Mouse (Mus musculus) mesoderm, embryonic 11.5 days (tissue): ENCODE measurements around the gene P2rx4.
A peak's percentile ranks its signal among the peaks of the same experiment; 100 is the strongest.

Experiments used
- DNase-seq: peaks from one replicate; pipeline ENCODE4 v3.0.0-alpha.2; 2012; ENCODE audit warnings: low read depth, low spot score

Gene P2rx4

DNA sequence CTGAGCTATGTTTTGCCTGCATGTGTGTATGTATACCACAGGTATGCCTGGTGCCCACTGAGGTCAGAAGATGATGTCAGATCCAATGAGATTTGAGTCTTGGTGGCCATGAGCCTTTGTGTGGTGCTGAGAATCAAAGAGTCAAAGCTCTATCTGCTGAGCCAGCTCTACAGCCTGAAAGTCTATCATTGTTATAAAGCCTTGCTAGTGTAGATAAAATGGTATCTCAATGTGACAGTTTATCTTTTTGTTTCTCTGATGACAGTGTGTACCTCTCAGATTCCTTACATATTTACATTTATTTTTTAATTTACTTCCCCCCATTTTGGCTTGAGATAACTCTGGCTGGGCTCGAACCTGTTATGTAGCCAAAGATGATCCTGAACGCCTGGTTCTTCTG lies 3.8 kb upstream of the P2rx4 start:
- DNase-seq = no peak

DNA sequence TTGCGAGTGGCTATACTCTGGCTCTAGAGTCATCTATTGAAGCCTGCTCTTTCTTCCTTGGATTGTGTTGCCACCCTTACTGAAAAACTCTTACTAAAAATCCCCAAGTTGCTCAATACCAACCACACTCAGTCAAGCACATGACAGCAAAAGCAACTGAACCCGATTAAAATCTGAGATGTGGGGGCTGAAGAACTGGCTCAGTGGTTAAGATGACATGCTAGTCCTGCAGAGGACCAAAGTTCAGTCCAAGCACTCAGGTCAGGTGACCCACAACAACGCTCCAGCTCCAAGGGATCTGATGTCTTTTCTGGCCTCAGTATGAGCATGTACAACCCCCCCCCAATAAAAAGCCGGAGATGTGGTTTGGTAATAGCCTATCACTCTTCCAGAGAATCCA lies 2.8 kb upstream of the P2rx4 start:
- DNase-seq = no peak

DNA sequence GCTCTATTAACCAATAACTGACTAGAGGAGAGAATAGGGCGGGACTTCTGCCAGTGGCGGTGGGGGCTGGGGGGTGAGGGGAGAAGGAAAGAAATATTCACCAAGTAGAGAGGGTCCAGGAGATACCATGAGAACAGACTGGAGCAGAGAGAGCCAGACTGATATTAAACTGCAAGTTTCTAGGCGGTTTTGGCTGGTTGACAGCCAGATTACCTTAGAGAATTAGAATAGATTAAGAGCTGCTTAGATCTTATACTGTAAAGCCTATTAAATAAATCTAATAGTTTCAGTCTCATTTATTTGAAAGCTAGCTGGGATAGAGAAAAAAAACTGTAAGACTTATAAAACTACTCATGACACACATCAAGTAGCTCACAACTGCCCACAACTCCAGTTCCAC lies 2.2 kb upstream of the P2rx4 start:
- DNase-seq = no peak

DNA sequence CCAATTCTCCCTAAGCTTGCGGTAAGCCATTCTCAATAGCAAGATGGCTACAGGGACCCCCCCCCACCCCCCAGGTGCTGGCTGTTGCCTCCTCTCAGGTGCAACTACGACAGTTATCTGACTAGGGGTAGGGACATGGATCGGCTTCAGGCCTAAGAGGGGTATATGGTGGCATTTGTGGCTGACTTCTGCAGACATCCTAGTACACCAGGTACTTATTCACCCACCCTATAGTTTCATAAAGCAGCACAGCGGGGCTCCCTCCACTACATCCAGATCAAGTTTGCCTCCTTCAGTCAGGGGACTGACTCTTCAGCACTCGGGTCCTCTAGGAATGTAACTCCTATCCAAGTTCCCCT lies 448 bp upstream of the P2rx4 start:
- DNase-seq = no peak

DNA sequence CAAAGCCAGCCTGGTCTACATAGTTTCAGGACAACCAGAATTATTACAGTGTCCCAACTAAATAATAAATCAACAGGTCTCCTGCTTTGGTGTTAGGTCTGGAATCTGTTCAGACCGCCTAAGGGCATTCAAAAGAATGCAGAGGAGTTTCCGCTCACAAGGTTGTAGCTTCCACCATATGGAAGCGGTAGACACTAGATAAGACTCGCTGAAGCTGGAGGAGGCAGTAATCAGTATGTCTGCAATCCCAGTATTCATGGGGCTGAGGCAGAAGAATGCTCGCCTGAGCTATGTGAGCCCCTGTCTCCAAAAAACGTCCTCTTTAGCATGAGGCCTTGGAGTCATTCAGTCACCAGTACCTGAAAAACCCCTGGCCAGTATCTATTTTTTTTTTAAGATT lies 1.5 kb downstream of the P2rx4 start:
- DNase-seq = peak; percentile 18

DNA sequence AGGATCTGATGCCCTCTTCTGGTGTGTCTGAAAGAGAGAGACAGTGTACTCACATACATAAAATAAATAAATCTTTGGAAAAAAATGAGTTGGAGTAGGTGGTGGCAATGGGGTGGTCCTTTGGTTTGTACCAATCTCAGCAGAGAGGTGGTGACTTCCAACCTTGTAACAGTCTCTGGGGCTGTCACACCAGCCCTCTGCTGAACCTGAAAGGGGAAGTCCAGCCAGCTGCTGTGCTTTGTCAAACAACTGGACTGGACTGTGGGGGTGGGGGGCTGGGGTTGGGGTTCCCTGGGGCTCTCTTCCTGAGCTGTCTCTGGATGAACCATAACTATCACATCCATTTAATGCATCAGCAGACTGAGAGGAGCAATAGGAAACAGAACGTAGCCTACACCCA lies 8.4 kb downstream of the P2rx4 start:
- no peak for DNase-seq

DNA sequence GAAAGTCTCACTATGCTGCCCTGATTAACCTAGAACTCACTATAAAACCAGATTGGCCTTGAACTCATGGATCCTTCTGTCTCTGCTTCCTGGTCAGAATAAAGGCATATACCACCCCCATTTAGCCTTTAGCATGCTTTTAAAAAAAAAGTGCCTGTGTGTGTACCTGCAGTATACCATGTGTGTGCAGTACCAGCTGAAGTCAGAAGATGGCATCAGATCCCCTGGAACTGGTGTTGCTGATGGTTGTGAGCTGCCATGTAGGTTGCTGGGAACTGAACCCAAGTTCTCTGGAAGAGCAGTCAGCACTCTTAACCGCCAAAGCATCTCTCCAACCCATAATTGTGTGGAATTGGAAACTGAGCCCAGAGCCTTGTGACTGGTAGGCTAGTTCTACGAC lies 9.4 kb downstream of the P2rx4 start:
- DNase-seq = no peak

DNA sequence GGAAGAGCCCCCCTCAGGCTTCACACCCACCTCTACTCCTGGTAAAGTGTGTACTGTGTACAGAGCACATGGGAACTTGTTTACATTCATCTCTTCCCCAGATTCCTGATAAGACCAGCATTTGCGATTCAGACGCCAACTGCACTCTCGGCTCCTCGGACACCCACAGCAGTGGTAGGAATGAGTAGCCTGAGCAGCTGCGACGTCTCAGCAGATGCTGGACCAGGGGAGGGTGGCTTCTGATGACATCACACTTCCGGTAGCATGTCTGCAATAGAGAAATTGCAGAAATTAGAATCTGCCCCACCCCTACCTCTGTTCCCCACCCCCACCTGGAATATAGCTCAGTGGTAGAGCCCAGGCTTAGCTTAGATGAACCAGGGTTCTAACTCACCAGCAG lies 11.1 kb downstream of the P2rx4 start:
- DNase-seq = no peak

DNA sequence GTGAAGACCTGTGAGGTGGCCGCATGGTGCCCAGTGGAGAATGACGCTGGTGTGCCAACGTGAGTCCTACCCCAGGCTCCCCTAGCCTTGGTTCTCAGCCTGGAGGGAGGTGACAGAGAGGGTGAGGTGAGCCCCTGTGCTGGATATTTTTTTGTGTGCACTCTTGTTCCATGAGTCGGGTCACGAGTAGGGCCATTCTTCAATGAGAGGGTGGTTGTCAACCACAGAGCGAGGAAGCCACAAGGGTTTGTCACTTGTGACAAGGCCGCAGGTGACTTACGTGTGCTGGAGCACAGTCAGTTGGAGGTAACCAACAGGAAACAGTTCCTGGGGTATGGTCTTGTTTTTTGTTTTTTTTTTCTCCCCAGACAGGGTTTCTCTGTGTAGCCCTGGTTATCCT lies 11.8 kb downstream of the P2rx4 start:
- DNase-seq = no peak

DNA sequence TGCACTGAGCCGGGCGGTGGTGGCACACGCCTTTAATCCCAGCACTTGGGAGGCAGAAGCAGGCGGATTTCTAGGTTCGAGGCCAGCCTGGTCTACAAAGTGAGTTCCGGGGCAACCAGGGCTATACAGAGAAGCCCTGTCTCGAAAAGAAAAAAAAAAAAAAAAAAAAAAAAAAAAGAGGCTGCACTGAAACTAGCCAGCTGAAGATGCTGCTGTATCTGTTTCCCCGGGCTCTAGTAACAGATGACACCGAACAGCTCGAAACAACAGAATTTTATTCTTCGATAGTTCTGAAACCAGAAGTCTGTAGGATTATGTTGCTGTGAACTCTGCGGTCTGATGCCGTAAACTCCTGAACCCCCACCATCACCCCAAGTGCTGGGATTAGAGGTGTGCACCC lies 18.1 kb downstream of the P2rx4 start:
- no peak for DNase-seq

DNA sequence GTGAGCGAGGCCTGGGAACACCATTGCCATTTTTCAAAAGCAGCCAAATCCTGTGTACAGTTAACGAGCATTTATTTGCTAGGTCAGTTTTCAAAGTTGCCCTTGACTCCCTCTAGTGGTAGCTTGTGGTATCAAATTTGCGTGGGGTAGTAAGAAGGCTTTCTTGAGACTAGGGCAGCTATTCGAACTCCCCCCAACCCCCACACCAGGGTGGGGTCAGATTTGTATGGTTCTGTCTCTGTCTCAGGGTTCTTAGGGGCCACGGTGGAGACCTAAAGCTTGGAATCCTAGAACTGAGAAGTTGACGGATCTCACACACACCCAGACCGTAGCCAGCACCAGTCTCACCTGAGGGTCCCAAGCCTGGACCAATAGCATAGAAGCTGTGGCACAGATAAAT lies 18.7 kb downstream of the P2rx4 start:
- DNase-seq = peak; percentile 87

DNA sequence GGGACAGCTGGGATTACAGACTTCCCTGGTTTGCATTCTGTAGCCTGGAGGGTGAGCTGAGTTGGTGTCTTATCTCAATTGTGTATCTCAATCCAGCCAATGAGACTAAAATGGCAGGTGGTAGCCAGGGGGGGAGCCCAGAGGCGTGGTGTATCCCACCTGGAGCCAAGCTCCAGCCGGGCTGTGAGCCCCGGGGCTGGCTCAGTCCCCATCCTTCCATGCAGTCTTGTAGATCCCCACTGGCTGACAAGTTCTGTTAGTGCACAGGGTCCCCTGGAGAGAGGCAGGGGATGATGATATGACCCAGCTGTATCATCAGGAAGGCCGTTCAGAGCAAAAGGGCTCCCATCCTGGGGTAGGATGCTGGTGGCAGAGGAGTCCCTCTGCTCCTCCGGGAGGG lies 19.3 kb downstream of the P2rx4 start:
- no peak for DNase-seq

DNA sequence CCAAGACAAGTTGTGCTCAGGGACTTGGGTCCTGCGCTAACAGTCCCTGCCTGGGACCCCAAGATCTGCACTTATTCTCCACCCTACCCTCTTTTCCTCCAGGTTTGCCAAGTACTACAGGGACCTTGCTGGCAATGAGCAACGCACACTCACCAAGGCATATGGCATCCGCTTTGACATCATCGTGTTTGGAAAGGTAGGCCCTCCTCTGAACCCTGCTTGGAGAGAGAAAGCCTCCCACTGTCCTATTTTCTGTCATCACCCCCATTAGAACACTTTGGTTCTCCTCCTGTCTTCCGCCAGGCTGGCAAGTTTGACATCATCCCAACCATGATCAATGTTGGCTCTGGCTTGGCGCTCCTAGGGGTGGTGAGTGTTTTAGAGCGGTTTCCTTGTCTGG lies 19.8 kb downstream of the P2rx4 start:
- no peak for DNase-seq

DNA sequence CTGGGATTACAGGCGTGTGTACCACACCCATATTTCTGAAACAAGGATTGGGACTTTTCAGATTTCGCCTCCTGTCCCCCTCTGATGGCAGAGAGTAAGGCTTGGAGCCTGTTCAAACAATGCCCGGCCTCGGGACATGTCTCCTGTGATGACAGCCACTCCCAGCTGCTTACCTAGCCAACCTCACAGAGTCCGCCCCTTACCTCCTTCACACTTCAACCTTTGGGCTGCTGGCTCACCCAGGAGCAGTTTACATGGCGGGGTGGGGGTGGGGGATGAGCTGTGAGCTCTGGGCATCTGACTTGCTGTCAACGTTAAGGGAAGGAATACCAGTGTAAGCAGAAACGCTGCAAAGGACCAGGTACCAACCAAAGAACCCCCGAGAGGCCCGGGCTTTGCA lies 23.4 kb downstream of the P2rx4 start:
- no peak for DNase-seq

DNA sequence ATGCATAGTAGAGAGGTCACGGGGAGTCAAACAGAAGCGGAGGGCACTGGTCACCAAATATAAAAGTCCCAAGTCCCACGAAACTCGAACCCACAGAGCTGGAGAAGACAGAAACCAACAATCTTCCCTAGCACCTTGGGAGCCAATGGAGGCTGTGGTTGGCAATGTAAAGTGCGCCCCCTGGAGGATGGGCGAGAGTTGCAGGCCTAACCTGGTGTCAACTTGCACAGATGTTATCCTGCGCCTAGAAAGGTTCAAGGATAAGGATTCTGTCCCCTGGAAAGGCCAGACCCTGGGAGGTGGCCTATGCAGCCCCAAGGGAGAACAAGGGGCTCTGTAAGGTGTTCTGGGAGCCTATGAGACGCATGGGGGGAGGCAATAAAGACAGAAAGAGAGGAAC lies 24.0 kb downstream of the P2rx4 start:
- peak; percentile 48 for DNase-seq

DNA sequence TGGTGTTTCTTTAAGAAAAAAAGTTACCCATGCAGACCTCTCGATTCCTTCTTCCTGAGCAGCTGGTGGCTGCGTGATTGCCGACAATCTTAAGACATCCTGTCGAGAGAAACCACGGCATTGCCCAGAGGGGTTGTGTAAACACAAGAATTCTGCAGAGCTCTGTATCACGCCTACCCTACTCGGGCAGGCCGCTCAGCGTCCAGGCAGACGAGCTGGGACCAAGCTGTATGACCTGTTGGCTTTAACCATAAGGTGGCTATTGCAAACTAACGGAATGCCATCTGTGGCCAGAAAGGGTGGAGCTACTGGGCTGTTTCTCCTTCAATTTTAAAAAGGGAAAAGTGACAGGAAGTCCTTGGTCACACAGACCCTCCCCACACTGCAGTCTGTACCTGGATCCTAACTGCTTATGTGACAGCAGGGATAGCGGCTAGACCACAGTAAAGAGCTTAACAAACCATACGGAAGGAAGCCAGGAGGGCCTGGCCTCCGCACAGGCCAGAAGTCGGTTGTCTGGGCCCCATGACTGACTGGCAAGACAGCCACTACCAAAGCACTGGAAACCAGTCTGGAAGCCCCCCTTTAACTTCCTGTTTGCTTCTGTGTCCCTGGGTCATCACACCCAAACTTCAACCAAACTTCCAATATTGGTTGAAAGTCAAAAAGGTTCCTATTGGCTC lies 24.8 kb downstream of the P2rx4 start:
- DNase-seq = peak; percentile 29

DNA sequence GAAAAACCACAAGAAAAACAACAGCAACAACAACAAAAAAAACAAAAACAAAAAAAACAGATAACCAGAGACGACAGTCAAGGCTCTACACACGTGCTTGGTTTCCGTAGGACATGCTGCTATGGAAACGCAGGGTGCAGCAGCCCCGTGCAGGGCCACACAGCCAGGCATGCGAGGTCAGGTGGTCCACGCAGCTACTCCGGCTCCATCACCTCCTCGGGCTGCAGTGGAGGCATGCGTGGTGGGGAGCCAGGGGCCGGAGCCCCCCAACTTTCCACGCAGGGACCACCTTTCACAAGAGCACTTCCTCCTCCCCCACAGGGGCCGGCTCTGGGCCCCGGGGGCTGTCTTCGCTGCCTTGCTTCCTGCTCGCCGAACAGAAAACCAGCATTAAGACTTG lies 26.5 kb downstream of the P2rx4 start:
- no peak for DNase-seq

DNA sequence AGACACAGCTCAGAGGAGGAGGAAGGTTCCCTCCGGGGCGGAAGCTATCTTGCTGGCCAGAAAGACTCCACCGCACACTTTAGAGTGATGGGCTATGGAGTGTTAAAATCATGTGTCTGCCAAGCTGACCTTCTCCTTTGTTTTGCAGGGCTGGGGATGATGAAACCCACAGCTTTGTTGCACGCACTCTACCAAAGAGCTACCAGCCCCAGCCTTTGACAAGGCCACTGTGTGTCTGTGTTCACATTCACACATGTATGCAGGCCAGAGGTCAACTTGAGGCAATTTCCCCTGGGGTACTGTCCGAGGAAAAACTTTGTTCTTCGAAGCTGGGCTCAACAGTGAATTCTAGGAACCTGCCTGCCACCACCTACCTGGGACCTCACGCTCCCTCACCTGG lies 28.5 kb downstream of the P2rx4 start:
- DNase-seq = no peak

DNA sequence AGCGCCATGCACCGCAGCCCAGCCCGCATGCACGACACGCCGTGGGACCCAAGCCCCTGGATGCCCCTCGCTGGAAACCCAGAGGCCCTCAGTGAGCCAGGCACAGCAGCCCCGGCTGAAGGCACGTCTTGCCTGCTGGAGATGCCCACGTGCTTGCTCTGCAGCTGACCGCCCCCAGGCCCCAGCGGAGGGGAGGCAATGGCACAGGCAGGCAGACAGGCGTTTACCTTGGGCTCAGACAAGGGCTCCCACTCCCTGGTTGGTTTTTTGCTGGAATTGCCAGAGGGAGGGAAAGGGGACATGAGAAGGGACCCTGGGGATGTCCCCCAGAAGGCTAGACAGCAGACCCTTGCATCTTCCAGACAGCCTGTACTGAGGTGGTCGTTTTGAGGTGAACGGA lies 29.4 kb downstream of the P2rx4 start:
- DNase-seq = no peak

DNA sequence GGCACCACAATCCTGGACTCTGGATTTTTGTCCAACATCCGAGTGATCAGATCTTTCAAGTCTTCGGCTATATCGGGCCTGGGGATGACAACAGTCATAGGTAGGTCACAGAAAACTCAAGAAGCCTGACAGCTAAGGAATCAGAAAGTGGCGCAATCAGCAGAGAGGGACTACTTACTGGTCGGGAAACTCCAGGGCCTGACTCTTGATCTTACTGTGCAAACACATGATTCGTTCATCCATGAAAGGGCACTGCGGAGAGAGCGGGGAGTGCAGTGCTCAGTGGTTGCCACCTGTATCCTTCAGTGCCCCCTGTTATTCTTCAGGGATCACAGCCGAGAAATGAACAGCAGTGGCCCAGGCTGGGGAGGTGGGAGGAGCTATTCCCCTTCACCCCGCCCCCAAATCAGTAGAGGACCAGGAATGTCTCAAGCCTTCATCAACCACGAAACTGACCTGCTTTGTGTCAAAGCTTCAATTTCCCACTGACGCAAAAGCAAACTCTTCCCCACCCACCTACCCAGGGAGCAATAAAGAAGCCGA lies 36.6 kb downstream of the P2rx4 start:
- no peak for DNase-seq

DNA sequence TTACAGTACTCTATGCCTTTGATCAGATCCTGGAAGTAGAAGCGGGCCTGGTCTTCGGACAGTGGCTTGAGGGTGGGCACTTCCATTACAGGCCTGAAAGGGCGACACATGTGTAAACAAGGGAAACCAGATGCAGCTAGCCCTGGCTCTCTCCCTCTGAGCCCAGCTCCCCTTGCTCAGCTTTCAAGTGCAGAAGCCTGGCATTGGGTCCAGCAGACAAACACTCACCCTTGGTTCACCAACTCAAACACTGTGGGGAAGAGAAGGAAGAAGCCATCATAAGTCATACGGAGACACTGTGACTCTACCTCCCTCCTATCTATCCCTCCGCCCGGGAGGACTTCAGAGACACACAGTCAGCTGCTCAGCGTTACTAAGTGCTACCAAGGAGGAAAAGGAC lies 40.6 kb downstream of the P2rx4 start:
- DNase-seq = no peak

DNA sequence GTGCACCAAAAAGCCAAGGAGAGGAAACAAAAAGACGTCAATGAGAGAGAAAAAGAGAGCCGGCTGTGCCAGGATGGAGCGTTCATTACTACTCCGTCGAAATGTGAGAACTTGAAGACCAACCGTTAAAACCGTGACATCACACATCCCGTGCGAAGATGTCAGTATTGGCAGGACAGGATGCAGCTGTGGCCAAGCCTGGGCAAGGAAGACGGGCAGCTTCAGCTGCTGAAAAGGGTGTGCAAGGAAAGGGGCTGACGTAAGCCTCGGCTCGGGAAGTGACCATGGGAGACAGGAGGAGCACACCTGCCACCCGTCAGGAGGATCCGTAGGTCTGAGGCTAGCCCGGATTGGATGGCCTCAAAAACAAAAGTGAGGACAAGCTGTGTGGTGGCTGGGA lies 47.1 kb downstream of the P2rx4 start:
- no peak for DNase-seq

DNA sequence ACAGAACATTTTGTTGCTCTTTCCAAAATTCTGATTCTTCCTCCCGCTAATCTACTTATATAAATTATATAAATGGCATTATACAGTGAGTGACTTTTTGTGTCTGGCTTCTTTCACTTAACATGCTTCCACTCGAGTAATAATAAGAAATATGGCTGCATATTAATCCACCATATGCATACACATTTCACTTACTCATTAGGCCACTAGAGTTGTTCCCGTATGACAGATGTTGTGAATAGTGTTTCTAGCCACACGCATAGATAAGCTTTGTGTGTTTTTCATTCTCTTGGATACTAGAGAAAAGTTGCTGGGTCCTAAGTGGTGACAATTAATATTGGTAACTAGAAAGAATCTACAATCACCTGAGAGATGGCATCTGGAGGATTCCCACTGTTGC lies 48.3 kb downstream of the P2rx4 start:
- DNase-seq = no peak

DNA sequence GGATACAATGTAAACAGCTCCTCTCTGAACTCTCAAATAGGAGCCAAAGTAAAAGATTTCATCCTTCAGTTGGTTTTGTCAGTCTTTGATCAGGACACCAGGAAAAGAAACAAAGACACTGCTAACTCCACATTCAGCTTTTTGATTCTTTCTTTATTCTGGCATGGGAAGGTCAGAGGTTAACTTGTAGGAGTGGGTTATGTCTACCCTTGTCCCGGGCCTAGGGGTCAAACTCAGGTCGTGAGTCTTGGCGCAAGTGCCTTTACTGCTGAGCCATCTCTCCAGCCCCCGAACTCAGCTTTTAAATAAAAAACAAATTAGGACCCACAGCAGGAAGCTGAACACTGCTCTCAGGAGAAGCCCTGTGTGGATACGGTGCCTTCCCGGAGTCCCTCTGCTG lies 48.8 kb downstream of the P2rx4 start:
- no peak for DNase-seq
